Mouse (Mus musculus): ENCODE results near the gene Lpgat1. TPM values are rescaled to one million over a fixed set of nuclear protein-coding genes. Genes with fewer than 3 reads are reported as not detected.

The Lpgat1 gene
- 100 to 1,000 TPM in 2 of 4 experiments, 10 to 100 TPM in 2; 76.6 to 114 (median 95.5) TPM for total RNA-seq (2022)

- DNase-seq: peak; percentile 82
Measured at GRCm38 (mm10) chr1:191717601-191718498, at the start of gene Lpgat1. TSS of gene Lpgat1 (plus strand) at chr1:191717834.

DNA sequence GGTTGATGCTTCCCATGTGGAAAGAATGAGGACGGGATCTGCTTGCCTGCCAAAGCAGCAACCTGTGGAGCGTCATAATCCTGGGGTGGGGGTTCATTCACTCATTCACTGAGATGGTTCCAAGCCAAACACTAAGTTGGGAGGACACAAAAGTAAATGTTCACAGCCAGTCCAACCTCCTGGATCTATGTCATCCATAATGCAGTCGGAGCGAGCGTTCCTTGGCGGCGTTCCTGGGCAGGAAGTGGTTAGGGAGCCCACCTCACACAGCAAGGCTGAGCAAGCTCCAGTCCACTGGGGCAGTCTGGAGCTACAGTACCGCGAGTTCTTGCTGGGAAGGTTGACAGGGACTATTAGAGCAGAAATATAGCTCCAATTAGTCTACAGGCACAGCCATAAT is 49.6 kb upstream of the Lpgat1 start:
- DNase-seq: no peak

GRCm38 (mm10) chr1:191674071-191674470 is 43.6 kb upstream of the Lpgat1 start:
- peak; percentile 70 for DNase-seq

GRCm38 (mm10) chr1:191681633-191682032 is 36.0 kb upstream of the Lpgat1 start:
- no peak for DNase-seq

DNA sequence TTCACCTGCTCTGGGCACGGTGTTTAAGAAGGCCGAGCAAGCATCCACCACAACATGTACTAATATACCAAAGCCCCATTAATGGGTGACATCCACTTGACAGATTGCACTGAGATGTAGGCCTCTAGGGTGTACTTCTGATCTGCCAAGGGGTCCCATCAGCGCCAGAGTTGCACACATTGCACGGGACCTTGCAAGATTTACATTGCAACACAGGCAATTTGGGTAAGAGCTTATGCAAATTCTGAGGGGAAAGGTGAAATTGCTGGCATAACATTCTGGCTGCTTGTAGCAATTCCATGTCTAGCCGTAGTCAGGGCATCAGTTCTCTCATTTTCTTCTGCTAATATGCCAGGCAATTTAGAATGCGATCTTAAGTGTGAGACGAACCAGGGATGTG is 30.1 kb upstream of the Lpgat1 start:
- DNase-seq: peak; percentile 18

- peak; percentile 73 for DNase-seq
Measured at GRCm38 (mm10) chr1:191693231-191693630, 24.4 kb upstream of the Lpgat1 start.

GRCm38 (mm10) chr1:191698253-191698795 is 19.3 kb upstream of the Lpgat1 start:
- DNase-seq: no peak

- no peak for DNase-seq
Measured at GRCm38 (mm10) chr1:191704535-191704934, 13.1 kb upstream of the Lpgat1 start.

GRCm38 (mm10) chr1:191706541-191707078 is 11.0 kb upstream of the Lpgat1 start:
- DNase-seq: no peak

DNA sequence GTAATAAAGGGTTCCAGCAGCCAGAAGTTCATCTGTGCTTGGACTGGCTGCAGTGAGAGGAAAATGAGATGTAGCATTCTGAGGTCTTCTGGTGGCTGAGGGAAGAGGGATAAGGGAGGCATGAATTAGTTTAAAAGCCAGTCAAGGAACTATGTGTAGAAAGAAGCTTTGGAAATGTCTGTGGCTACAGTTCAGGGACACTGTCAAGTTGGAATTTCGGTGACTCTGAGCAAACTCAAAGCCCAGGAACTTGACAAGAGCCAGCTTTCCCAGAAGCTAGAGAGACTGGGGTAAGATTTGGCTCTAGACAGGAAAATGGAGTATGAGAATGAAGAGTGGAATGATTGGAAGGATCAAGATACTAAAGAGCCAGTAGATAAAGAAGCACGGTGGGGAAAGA is 7.8 kb upstream of the Lpgat1 start:
- no peak for DNase-seq

GRCm38 (mm10) chr1:191712224-191712838 is 5.3 kb upstream of the Lpgat1 start:
- DNase-seq: no peak

DNA sequence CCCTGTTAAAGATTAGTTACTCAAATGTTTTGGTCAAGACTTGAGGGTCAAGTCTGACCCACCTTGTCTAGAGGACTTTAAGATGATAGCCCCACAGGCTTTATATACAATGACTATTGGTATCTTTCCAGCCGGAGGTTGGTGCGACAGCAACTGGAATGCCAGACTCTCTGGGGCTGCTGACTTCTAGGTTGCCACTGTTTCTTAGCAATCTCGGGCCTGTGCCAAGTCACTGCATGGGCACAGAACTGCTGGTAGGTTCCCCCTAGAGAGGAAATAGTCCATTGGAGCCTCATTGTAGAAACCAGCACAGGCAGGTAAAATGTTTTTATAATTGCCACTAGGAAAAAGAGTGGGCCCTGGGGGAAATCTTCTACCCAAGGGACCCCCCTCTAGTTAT is 3.8 kb upstream of the Lpgat1 start:
- DNase-seq: no peak

DNA sequence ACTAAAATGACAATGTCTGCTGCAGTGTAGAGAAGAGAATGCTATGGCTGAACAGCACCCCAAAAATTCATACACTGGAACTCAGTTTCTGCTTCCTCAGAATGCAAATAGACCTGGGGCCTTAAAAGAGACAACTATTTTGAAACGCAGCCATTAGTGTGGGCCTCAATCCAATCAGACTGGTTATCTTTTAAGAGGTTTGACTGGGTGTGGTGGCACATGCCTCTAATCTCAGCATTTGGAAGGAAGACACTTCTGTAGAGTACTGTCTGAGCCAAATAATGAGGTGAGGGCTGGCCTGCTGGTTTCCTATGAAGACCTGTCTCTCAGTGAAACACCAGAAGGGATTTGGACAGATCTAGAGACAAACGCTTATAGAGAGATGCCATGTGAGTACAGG is 2.5 kb upstream of the Lpgat1 start:
- DNase-seq: no peak

- no peak for DNase-seq
Measured at GRCm38 (mm10) chr1:191717141-191717540, 493 bp upstream of the Lpgat1 start.

DNA sequence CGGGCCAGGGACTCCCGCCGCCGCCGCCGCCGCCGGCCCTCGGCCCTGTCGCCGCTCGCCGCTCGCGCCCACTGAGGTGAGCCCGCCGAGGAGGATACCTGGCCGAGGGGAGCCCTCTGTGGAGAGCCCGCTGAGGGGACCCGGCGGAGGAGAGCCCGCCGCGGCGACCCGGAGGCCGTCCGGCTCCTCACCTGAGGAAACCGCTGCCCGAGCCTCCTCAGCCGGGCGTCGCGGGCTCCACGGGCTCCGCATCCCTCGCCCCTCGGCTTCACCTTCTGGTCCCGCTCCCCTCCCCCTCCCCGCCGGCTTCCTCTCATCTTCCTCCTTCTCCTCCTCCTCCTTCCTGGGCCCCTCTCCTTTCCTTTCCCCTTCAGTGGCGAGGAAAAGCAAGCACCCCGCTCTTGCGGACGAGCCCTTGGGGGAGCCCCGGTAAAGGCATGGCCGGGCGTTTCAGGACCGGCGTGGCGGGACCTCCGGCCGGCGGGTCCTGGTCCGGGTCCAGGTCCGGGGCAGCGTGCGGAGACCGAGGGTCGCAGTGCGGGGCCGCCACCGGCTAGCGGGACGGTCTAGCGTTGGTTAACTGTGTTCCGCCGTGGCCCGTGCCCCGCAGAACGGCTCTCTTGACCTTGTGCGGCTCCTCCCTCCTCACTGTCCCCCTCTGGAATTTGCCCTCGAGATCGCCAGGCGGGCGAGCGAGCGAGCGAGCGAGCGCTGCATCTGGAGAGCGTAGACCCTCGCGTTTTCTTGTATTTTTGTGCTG is 1.1 kb downstream of the Lpgat1 start:
- DNase-seq: peak; percentile 43

- DNase-seq: no peak
Measured at GRCm38 (mm10) chr1:191719326-191719725, 1.7 kb downstream of the Lpgat1 start.

GRCm38 (mm10) chr1:191720419-191720818 is 2.8 kb downstream of the Lpgat1 start:
- DNase-seq: no peak

GRCm38 (mm10) chr1:191722706-191723105 is 5.1 kb downstream of the Lpgat1 start:
- DNase-seq: no peak

DNA sequence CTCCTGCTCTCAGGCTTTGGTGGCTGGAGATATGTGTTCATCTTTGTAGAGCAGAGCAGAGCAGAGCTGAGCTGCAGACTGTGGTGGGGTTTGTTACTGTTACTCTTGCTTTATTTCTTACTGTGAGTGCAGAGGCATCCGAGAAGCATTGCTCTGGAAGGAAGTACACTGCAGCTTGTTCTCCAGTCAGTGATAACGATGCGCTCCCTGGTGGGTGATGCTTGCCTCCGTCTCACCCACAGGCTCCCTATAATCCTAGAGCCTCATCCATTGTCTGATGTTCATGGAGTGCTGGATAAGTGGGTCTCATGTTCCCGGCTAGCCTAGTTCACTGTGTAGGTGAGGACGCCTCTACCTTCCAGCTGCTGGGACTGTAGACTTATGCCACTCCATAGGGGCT is 6.0 kb downstream of the Lpgat1 start:
- DNase-seq: no peak

- no peak for DNase-seq
Measured at GRCm38 (mm10) chr1:191724385-191725061, 6.9 kb downstream of the Lpgat1 start.

- DNase-seq: no peak
Measured at GRCm38 (mm10) chr1:191732623-191733022, 15.0 kb downstream of the Lpgat1 start.

- no peak for DNase-seq
Measured at GRCm38 (mm10) chr1:191733822-191734221, 16.2 kb downstream of the Lpgat1 start.
